Mouse (Mus musculus) adrenal gland, adult 18-20 months (tissue): ENCODE data around the gene Msi2. TPM values are rescaled to one million over a fixed set of nuclear protein-coding genes. Genes with fewer than 3 reads are reported as not detected.

Experiments
- DNase-seq, 2 experiments: peaks; one replicate each; pipeline ENCODE4 v3.0.0; 2021 to 2022; ENCODE audit warnings: low spot score in 2 of 2
- total RNA-seq, 2 experiments: library from RNA; stranded (reverse); gene quantifications; 1 replicate in 1 of 2; 2 replicates in 1 of 2; pipeline ENCODE4 v1.2.3; 2021

Msi2 gene
- total RNA-seq, 2 experiments from 2014 or later: 196 to 204 TPM

DNA sequence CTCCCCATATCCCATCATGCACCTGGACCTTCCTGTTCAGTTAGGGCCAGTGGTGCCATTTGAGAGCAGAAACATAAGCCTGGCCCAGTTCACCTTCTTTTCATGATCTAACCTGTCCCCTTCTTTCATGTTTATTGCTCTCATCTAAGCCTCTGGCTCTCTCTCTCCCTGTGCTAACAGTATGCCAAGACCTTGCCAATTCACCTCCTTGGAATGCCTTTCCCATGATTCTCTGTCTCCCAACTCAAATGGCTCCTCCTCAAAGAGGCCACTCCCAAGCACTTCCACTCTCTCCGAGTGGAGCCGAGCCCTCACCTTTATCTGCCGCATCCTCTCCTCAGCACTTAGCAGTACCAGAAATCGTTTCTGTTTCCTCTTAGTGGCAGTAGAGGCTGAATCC lies 256.7 kb downstream of the Msi2 start:
- no peak for DNase-seq

DNA sequence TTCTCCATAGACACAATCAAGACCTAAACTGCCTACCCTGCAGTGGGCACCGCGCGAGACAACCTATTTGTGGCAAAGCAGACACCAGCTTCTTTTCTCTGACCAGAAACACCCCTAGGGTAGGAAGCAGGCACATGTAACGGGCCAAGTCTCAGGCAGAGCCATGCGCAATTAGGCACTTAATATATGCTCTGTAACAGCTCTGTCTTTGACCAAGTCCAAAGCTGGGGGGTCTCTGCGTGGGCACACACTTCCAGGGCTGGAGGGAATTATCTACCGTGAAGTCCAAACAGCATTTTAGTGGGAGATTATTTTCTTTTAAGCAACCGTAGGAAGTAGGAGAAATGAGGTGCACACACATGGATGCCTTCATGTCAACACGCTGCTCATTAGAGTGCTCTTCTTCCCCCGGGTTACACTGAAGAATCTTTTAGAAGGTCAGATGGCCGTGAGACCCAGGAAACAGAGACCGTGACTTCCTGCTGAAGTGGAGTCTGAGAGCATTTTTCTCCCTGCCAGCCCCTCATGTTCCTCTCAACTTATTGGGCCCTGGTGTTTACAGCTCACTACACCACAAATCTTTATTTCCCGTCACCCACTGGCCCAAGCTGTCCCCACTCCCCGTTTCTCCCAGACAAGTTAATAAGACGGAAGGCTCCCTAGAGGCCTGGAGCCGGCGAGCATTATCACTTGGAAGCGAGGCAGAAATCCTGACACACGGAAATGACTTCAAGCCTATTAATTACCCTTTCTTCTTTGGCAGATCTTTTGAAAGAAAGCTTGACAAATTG lies 258.2 kb downstream of the Msi2 start:
- DNase-seq: no peak

DNA sequence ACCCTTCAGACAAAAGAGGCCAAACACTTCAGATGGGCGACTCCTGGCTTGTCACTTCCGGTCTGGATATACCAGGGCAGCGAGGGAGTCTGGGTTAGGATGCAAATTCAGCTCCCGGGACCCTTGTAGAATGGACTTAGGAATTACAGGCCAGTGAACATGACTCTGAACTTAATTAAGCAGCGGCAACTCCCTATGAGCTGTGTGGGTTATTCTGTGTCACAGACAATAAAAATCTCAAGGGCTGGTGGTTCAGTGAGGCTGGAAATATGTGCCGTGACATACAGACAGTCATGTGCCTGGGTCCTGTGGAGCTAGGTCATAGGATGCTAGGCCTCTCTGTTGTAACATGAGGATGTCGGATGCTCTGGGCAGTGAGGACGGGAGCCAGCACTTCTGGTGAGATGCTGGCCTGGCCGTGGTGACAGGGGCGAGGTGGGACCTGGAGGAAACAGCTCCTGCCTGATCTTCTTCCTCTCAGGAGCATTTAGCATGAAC lies 261.0 kb downstream of the Msi2 start:
- no peak for DNase-seq

DNA sequence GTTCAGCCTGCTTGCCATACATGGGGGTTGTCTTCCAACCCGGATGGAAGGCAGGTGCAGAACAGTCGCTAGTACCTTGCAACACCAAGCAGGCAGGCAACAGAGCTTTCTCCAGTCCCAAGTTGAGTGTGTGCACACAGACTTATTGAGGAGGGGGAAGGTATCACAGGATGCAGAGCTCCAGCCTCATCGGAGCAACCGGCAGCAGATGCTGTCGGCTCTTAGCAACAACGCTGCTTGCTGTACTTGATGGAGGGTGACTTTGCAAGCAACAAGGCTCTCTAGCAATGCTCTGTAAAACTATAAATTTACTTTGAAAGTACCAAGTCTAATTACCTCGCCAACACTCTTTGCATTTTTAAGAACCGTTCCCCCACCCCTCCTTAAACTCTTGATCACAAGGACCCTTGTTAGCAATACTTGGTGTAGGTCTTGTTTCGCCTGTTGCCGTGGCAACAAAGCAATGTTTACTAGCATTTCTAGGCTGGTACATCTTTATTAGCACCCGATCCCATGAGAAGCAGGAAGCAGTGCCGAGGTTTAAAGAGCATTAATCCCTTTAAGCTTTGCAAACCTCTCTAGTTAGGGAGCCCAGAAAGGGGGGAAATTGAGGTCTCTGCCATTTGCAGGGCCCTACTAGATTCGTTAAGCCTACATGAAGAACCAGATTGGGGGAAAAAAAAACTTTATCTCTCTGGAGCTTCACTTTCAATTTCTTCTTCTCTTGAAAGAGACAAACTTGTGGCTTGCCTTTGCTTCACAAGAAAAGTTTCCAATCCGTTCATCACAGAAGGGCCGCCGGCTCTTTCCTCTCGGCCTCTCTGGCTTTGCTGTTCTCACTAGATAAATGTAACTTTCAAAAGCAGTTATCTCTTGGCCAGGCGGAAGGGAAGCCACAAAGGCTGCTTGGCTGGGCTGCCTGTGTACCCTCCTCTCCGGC lies 263.2 kb downstream of the Msi2 start:
- no peak for DNase-seq

DNA sequence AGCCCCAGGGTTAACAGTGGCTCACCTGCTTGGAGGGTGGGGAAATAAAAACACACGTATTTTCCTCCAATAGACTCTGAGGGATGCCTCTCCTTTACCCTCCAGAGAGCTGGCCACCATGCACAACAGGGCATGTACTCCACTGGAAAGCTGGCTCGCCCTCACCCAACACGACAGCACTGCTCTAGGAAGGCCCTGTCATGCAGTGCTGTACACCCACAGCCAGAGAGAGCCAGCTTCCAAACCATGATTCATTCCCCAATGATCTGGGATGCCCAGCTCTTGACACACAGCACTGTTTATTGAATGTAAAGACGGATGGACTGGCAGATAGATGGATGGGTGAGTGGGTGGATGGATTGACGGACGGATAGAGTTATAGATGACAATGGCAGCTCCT lies 269.1 kb downstream of the Msi2 start:
- DNase-seq: no peak

DNA sequence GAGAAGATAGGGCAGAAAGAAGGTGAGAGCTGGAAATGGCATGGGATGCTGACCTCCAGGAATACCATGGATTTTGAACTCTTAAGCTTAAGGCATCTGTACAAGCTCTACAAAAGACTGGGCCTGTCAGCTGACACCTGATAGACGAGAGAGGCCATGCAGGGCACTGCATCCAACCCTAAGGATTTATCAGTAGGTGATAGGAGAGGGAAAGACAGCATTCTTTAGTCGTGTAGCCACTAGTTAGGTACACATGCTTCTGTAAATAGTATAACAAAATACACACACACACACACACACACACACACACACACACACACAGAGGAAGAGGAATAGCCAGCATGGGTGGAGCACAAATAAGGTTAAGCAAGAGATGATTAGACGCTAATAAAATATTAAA lies 269.7 kb downstream of the Msi2 start:
- no peak for DNase-seq

DNA sequence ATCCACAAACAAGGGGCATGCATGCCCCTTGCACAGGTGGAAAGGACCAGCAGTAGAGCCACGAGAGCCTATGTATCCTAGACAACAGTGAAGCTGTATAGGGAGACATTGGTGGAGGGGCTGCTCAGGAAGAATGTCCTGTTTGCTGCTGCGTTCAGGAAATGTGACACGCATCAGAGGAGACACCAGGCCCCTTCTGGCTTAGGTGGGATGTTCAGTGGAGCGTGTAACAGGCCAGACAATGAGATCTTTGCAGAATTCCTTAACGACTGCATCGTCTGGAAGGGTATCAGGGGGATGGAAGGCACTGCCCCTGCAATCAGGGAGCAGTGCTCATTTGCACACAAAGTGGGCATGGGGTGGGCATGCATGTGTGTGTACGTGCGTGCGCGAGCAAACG lies 271.0 kb downstream of the Msi2 start:
- DNase-seq: no peak

DNA sequence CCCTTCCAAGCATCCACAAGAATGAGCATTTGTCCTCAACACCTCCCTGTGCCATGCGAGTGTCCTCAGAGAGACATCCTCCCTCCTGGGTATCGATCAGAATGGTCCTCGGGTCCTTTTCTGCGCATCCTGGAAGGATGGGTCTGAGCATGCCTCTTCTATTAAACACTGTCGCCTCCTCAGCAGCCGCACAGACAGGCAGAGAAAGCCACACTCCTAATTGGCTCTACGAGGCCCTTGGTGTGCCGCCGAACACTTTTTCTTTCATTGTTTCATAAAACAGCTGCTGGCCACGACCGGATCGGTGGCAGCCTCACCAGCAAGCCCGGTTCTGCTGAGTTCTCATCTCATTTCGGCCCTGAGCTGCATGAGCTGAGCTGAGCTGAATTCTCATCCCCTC lies 274.4 kb downstream of the Msi2 start:
- DNase-seq: no peak

DNA sequence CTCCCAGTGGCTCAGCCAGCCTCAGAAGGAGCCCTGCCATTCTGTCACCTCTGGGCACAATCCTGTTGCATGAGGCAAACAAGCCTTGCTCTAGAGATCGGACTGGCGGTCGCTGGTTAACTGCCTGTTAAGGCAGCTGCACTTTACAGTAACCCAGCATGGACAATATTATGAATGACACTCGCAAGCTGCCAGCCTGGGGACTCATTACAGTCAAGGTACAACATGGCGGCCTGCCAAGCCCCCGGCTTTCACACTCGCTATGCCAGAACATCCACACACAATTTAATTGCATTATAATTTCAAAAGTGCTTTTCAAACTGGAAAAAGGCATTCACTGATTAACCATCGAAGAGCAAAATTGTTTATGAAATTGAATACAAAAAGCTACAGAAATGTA lies 275.0 kb downstream of the Msi2 start:
- DNase-seq: no peak

DNA sequence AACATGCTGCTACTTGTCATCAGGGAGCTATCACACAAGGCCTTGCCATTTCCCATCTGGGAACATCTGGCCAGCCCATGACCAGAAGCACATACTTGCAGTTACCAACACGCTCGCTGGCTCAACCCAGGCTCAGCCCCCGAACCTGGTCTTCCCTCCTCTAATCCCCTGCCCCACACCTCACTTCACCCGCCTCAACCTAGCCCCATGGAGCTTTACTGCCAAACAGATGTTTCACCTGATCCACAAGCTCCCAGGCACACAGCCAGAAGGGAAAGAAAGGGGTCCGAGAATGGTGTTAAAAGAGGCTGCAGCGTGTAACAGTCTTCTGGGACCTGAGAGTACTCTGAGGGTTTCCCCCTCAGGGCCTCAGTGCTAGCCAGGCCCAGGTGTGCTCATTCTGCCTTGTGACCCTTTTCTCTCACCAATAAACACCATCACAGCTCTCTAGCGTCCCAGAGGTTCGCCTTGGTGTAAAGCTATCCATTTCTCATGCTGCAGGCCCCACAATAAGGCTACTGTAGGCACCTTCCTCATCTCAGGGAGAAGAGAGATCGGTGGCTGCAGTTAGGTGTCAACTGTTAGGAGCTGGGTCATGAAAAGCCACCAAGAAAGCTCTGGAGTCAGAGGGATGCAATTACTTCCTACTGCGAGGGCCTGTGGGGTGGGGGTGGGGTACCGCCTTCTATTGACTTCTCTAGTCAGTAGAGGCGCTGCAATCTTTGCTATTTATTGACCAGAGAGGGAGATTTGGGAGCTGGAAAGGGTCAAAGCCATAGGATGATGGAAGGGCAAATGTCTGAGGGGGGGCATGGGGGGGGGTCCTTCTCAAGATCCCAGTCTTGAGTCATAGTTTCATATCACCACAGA lies 276.2 kb downstream of the Msi2 start:
- no peak for DNase-seq

DNA sequence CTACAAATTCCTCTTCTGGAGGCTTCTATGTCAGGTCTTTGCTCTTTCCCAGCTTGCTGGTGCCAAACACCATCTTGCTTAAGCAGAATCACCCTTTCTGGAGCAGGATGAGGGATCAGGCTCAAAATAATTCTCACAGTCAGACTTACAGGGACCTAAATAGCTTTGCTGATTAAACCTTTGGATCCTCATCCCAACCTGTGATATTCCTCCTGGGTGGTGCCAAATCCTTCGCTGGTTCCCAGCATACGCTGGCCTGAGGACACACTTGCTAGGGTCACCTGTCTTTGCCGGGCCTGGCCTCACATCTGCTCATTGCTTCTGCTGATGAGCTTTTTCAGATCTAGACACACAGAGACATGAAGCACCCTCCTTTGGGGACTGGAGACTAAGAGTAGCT lies 279.7 kb downstream of the Msi2 start:
- DNase-seq: no peak

DNA sequence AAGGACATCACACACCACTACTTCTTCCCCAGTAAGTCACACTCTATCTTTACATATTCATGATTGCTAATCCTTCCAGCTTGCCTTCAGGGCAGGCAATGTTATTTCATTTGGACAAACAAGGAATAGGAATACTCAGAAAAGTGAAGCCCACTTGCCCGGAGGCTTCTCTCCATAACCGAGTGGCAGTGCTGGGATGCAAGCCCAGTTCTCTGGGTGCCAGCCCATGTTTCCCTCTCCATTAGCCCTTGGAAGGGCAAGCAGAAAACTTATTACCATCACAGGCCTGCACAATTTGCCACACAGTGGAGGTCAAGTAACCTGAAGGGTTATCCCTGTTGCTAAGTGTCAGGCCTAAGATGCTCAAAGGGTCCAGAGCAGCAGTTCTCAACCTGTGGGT lies 281.7 kb downstream of the Msi2 start:
- DNase-seq: no peak

DNA sequence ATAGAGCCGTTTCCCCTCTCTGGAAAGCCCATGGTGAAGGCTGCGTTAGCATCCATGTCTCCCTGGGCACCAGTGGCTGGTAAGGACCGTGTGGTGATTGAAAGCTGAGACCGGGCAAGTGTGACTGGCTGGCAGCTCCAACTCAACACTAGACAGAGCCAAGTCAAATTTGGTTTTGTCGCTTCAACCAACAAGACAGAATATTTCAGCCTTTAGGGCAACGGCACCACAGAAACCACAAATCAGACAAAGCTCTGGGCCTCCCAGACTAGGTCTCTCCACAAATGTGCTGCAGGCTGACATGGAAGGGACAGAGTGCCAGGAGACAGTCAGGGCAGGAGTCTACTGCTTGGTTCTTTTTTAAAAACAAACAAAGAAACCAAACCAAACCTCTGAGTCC lies 282.8 kb downstream of the Msi2 start:
- no peak for DNase-seq

DNA sequence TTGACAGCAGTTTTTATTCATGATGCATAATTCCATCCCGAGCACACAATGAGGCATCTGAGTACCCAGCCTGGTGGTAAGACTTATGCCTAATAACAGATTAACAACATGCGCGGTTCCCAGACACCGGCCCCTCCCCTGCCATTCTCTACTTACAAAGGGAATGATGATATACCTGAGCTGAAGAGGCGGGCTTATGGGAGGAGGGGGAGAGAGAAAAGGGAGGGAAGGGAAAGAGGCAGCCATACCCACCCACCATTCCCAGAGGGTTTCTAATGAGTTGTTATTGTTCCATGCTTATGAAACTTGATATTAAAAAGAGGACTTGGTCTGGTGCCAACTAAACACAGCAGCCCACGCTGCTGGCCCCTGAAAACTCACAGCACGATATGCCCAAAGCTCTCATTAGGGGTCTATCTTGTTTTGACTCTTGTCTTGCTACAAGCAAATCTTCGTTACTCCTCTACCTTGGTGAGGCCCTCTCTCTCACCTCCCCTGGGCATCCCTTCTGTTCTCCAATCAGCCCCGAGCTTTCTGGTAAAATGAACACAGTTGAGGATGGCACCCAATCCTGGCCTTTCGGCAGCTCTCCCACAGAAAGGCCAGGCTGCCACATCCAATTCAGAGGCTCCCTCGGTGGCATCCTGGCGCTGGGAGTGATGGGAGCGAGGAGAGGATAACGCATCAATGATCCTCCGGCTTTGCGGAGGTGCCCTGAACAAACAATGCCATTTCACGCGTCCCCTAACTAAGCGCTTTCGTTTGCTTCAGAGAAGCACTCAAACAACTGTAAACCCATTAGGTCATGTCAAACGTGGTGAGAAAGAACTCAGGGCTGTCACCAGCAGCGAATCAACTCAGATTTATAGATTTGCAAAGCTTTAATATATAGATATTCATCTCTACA lies 286.7 kb downstream of the Msi2 start:
- no peak for DNase-seq

DNA sequence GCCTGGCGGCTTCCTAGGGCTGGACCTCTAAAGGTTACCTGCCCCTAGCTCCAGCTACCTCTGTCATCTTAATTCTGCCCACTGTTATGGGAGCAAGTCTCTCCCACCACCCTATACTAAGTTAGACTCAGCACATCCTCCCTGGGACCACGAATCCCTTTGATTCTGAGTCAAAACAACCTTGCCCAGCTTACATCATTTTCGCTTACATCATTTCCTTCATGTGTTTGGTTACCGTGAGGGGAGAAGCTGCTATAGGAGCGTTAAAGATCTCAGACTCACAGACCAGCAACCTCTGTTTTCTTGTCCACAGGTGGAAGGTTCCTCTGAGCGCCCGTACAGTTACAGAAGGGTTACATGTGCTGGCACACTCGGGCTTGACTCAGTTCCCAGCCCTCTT lies 288.0 kb downstream of the Msi2 start:
- no peak for DNase-seq

DNA sequence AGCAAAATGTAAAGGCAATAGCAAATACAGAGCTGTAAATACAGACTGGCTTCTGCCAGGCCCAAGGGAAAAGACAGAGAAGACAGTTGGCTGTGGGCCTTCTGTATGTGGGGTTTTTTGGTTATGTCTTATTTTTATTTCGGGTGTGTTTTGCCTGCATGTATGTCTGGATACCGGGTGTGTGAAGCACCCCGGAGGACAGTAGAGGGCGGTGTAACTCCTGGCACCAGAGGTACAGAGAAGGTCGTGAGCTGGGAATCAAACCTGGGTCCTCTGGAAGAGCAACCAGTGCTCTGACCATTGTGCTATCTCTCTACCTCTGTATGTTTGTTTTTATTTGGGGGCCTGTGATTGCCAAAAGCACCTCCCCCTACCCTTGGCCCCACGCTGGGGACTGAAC lies 288.6 kb downstream of the Msi2 start:
- DNase-seq: no peak

DNA sequence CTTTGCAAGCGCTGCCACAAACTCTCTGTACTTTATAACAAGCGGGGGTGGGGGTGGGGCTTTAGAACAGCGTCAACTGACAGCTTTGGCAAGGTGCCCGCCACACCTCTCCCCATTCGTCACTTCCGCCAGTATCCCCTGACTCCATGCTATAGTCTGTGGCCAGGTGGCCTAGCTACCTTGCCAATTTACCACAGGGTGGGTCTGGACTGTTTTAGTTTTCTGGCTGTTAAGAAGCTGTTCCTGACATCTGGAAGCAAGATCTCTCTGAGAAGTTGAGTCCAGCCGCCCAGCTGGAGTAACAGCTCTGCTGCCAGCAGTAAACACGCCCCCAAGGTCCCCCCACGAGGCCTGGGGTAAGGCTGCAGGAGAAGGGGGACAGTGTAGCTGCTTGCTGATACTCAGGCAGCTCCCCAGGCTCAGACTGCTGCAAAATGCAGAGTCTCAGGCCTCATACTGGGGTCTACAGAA lies 292.6 kb downstream of the Msi2 start:
- no peak for DNase-seq

DNA sequence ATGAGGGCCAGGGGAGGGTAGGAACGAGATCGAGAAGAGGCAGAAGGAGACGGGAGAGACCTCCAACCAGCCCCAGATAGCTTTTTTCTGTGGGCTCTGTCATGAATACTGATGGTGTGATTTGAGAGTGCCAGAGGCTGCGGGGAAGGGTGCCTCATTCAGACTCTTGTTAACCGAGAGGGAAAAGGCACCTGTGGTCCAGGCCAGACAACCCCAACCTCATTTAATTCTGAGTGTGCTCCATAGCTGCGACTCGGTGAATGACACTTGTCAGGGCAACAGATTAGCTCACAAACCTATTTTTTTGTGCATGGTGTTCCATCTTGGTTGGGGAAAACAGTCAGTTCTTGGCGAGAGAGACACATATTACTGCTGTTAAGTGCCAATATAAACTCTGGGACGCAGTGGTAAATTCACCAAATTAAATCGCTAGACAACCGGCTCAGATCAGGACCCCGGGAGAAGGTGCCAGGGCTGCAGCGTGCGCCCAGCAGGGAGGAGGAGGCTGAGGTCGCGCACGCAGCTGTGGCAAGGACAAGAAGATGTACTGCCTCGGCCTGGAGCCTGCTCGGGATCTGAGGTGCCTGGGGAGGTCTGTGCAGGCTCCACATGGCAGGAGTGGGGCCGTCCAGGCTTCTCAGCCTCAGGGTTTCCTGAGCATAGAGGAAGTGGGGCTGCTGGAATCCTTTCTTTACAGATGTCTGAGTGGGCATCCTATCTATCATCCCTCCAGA lies 294.1 kb downstream of the Msi2 start:
- no peak for DNase-seq

DNA sequence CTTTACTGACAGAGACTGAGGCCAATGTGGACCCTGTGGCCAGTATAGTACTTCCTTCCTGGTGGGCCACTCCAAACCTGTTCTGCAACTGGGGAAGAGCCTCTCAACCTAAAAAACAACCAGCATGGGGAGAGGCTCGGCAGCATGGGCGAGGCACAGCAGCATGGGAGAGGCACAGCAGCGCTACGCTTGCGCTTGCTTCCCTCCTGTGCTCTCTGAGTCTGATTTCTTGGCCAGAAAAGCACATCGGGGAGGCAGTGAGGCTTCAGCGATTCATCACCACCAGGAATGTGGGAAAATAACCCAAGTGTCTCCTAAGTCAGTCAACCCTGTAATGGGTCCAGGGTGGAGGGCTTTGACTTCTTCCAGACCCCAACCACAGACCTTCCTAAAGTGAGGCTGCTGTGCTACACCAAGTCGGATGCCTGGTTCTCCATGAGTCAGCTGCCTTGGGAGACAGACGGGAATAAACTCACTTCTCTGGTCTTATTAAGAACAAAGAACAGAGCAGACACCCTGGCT lies 297.2 kb downstream of the Msi2 start:
- no peak for DNase-seq
